Mouse (Mus musculus) spleen, postnatal 14 days (tissue): ENCODE results near the gene Rph3al.

ENCODE experiments used
- DNase-seq, 2 experiments: peaks; one replicate each; pipeline ENCODE4 v3.0.0; 2021 to 2022; ENCODE audit warnings: low spot score in 2 of 2

The Rph3al gene

DNA sequence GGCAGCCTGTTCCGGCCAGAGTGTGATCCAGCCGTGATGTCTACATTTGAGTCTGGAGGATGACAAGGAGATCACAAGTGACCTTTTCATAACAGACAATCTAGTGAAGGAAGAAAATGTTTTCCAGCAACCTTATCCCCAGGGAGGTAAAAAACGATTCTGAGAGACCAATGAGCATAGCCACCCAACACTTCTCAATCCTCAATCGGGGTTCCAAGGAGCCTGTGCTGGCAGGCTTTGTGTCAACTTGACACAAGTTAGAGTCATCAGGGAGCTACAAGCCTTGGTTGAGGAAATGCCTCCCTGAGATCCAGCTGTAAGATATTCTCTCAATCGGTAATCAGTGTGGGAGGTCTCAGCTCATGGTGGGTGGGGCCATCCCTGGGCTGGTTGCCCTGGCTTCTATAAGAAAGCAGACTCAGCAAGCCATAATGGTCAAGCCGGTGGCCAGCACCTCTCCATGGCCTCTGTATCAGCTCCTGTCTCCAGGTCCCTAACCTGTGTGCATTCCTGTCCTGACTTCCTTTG lies at the start of gene Rph3al:
Rph3al (minus strand) TSS at position 51 of the 528 bp plus-strand sequence.
- DNase-seq, result no peak

DNA sequence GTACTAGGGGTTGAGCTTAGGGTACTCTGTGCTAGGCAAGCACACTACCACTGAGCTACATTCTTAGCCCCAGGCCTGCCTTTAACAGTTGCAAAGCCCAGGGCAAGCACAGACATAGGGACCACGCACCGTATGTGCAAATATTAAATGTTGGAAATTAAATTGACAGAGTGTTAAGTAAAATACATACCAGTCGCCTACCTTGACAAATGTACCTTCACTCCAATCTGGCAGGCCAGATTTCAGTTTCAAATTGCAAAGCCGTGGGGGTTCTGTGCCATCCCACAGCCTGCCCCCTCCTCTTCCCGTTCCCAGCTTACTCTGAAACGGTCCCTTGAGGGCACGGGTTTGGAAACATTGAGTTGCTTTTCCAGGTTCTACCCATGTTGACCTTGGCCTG lies 47.7 kb upstream of the Rph3al start:
- no peak for DNase-seq

DNA sequence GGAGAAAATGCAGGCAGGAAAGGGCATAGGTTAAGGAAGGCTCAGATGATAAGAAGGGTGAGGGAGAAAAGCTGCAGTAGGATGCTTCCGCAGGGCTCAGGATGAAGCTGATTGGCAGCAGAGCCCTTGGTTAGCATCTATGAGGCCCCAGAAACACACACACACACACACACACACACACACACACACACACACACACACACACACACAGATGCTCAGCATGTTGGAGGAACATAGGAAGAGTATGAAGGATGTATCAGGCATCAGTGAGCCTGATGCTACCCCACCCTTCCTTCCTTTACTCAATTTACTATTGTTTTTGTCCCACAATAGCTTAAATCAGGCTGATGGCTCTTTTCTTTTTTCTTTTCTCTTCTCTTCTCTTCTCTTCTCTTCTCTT lies 46.4 kb upstream of the Rph3al start:
- DNase-seq, result no peak

GRCm38 (mm10) chr11:75983194-75983593 lies 45.0 kb upstream of the Rph3al start:
- DNase-seq, result no peak

DNA sequence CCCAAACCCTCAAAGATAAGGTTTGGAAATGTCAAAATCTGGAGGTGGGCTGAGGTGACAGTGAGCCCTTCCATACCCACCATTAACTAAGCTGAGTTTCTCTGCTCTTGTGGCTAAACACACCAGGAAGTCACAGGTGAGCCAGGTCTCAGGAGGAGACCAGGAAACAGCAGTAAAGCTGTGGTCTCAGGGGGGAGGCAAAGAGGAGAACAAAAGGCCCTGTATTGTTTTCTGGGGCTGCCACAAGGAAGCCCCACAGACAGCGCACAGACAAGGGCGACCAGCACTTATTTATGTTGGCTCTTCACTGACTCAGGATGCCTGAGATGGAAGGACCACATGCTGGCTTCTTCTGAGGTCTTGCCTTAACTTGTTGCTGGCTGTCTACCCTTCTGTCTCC lies 42.2 kb upstream of the Rph3al start:
- no peak for DNase-seq

GRCm38 (mm10) chr11:75978051-75978450 lies 39.8 kb upstream of the Rph3al start:
- no peak for DNase-seq

DNA sequence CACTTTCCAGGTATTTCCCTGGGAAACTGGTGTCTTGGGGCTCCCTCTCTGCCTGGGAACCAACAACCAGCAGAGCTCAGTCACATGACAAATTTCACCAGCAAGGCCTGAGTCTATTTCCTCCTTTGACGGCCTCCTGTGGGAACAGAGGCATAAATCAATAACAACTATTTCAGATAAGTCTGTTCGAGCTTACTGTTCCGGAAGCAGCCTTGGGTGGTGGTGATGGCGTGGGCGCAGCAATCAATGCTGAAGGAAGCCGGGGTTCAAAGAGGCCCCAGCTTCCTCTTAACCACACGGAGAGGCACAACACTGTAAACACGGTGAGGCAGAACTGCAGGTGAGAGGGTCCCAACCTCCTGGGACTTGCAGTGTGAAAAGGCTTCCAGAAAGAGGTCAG lies 38.5 kb upstream of the Rph3al start:
- peak; percentile 40 to 53 for DNase-seq

DNA sequence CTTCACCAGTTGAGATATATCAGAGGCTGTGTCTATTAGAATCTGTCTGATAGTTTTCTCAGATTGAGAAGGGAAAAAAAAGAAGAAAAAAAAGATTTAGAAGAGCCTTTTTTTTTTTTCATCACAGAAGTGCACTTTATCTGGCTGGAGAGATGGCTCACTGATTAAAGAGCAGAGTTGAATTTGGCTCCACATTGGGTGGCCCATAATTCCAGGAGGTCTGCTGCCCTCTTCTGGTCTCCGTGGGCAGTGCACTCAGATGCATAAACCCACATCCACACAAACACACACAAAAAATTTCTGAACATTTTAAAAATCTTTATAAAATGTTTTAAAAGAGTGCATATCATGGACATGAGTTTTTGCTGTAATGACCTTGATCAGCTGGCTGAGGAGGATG lies 35.8 kb upstream of the Rph3al start:
- DNase-seq, result no peak

DNA sequence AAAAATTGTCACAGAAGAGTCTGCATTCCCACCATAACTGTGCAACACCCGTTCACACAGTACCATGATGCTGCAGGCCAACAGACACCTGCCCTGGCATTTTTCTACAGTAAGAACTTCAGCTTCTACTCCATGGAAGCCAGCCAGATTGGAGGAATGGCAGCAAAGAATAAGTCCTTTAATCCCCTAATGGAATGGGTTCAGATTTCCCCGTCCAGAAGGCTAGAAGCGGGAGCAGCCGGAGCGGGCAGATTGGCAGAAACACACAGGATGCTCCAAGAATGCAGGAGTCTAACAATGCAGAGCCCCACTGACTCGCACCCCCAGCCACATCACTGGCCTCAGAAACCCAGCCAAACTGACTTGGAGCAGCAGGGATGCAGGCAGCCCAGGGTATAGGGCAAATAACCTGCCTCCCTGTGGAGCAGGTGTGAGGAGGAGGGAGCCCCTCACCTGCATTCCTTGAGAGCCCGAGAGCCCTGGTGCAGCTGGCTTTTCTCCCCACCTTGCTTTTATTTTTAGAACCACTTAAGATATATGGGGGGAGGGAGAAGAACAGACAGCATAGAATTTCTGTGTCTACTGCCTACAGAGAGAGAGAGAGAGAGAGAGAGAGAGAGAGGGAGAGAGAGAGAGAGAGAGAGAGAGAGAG lies 34.8 kb upstream of the Rph3al start:
- no peak for DNase-seq

GRCm38 (mm10) chr11:75972188-75972587 lies 34.0 kb upstream of the Rph3al start:
- DNase-seq, result no peak

DNA sequence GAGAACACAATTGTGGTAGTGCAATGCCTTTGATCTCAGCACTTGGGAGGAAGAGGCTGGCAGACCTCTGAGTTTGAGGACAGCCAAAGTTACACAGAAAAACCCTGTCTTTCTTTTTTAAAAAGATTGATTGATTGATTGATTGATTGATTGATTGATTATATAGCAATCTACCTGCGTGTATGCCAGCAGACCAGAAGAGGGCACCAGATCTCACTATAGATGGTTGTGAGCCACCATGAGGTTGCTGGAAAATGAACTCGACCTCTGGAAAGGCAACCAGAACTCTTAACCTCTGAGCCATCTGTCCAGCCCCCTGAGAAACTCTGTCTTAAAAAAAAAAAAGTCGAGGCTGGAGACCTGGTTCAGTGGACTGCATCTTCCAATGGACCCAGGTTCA lies 32.4 kb upstream of the Rph3al start:
- no peak for DNase-seq

DNA sequence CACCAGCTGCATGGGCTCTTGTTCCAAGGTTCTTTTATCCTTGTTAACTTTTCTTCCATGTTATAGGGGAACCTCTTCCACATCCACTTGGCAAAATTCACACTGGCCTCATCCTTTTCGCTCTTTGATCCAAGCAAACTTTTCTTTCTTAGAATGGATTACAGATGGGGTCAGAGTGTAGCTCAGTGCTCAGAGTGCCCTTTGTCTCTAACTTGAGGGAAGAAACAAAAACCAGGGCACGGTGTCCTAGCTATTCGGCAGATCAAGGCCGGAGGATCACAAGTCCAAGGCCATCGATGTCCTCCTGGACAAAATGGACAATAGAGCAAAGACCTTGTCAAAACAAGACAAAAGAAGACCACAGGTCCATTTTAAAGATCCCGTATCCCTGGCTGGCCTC lies 30.5 kb upstream of the Rph3al start:
- DNase-seq, result no peak

GRCm38 (mm10) chr11:75966401-75967372 lies 28.5 kb upstream of the Rph3al start:
- DNase-seq, result peak; percentile 73 to 81

GRCm38 (mm10) chr11:75965674-75966400 lies 27.6 kb upstream of the Rph3al start:
- no peak for DNase-seq

- DNase-seq, result no peak
These were observed 26.2 kb upstream of the Rph3al start for GRCm38 (mm10) chr11:75964476-75964730.

GRCm38 (mm10) chr11:75963730-75964475 lies 25.7 kb upstream of the Rph3al start:
- DNase-seq, result no peak

GRCm38 (mm10) chr11:75961782-75962181 lies 23.6 kb upstream of the Rph3al start:
- DNase-seq, result no peak

DNA sequence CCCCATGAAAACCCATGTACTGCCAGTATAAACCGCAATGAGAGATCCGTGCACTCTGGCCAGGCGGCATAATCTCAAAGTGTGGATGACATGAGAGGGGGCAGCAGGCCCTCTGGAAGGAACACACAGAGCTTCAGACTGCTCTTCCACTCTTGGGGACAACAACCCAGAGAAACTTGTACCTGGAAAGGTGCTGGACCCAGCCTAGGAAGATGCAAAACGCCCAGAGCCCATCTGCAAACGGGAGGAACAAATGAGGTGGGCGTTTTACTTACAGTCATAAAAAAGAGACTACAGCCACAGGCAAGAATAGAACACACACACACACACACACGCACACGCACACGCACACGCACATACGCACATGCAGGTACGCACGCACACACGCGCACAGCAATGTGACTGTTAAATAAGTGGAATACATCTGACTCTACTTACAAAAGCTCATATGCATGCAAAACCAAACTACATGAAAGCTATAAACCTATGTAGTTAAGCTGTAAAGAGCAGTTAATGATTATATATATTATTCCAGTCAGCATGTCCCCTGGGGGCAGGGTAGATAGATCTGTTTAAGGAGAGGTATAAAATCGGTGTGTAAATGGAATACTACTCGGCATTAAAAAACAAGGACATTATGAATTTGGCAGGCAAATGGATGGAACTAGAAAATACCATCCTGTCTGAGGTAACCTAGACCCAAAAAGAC lies 19.0 kb upstream of the Rph3al start:
- DNase-seq, result no peak

- DNase-seq, result no peak
These were observed 18.4 kb upstream of the Rph3al start for GRCm38 (mm10) chr11:75956651-75957050.

GRCm38 (mm10) chr11:75954896-75955295 lies 16.7 kb upstream of the Rph3al start:
- DNase-seq, result no peak

GRCm38 (mm10) chr11:75951895-75952294 lies 13.7 kb upstream of the Rph3al start:
- no peak for DNase-seq
